Mouse (Mus musculus) C2C12 (cell line): ENCODE data around the gene Gan.

Experiments
- CEBPB ChIP-seq: IDR thresholded peaks from one replicate; pipeline ENCODE4 v1.6.1; 2011; ENCODE audit warnings: low read depth, mild to moderate bottlenecking, control low read depth, moderate library complexity
- CTCF ChIP-seq: IDR thresholded peaks from one replicate; pipeline ENCODE4 v1.5.1; 2011; ENCODE audit not compliant: control insufficient read depth, insufficient read depth, insufficient read length
- MAX ChIP-seq: IDR thresholded peaks from one replicate; pipeline ENCODE4 v1.6.1; 2011; ENCODE audit warnings: mild to moderate bottlenecking, control low read depth
- MYOD1 ChIP-seq: IDR thresholded peaks from one replicate; pipeline ENCODE4 v1.6.1; 2011; ENCODE audit warnings: low read depth; ENCODE audit not compliant: control insufficient read depth, insufficient read length
- MYOG ChIP-seq: IDR thresholded peaks from one replicate; pipeline ENCODE4 v1.6.1; 2011; ENCODE audit not compliant: control insufficient read depth, insufficient read length; ENCODE audit errors: extremely low read depth

DNA sequence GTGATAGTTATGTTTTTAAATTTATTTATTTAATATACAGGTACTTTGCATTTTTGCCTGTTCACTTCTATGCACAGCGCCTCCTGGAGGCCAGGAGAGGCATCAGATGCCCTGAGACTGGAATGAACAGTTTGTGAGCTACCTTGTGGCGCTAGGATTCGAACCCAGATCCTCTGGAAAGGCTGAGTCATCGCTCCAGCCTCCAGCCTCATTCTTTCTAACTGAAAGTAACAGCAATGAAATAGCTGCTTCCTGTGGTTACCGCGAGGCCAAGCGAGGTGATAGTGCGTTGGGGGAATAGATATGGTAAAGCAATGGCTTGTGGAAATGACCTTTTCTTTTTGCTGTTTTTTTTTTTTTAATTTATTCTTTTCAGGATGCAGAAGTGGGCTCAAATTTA, 30.9 kb upstream of the Gan start:
- TF ChIP-seq CTCF (no peak), MAX (no peak), CEBPB (no peak), MYOD1 (no peak), MYOG (no peak)
